ENCODE assay signal across 15 mouse cellular contexts in the genomic region with DNA sequence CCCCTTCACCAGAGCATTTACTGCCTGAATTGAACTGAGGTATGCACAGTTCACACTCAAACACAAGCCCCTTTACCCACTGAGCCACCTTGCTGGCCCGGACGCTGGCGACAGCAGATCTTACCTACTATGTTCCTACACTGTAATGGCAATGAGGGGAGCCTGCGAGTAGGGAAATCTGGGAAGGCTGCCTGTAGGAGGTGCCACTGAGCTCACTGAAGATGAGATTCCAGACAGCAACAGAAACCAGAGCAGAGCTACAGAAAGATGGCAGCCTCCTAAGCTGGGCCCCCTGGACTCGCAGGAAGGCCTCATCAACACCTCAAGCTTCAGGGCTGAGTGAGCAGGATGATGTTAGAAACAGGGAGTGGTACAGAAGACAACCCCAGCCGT. TPM values are rescaled to one million over a fixed set of nuclear protein-coding genes. Genes with fewer than 3 reads are reported as not detected.
DNase-seq lines count a peak whose midpoint lies in the region; ATAC-seq and TF ChIP-seq lines count a peak whose summit lies in the region.
"Had no signal": no experiment of that assay in that cellular context is flagged by ENCODE, and none has a peak within 500 bp of the region (broad histone marks: within the 10 kb centered on the region; RNA-seq: fewer than 3 reads in every experiment).

No protein-coding gene starts in this region.

- H3K79me2 ChIP-seq in MEL (ENCODE audit: control insufficient read depth, insufficient read depth, low read length, poor library complexity) = peaks cover 2% of the 10 kb centered on the region; the same call in 1 of the 2 replicates

- no peak for ATAC-seq in kidney, embryonic 15.5 days (replicated peaks; ENCODE audit: low FRiP score)
- no peak for ATAC-seq in hindbrain, embryonic 14.5 days (ENCODE audit: low FRiP score)
- ATAC-seq: Patski had no signal

- no peaks in the 10 kb centered on the region for H3K9me3 ChIP-seq in kidney, embryonic 15.5 days (replicated peaks)
- H3K9me3 ChIP-seq in MEL (replicated peaks; ENCODE audit: insufficient read depth, low read length) = no peaks in the 10 kb centered on the region
- H3K9me3 ChIP-seq in hindbrain, embryonic 14.5 days (ENCODE audit: control insufficient read depth, low read length) = no peaks in the 10 kb centered on the region
- H3K9me3 ChIP-seq: neural tube, embryonic 15.5 days had no signal

- DNase-seq in kidney, adult 2 months = no peak
- DNase-seq in 3T3-L1 (ENCODE audit: low read depth, low spot score) (peak; percentile 27), MEL (ENCODE audit: low read depth, low spot score) (no peak)
- no peak for DNase-seq in hindbrain, embryonic 14.5 days (ENCODE audit: low spot score)
- no peak for DNase-seq in spleen, adult 12 weeks (ENCODE audit: low spot score)
- no peak for DNase-seq in ovary, postnatal 10 days (ENCODE audit: low spot score)
- DNase-seq in left cerebral cortex, postnatal 25 days (ENCODE audit: low spot score in 2 of 2) = no peak
- DNase-seq: cerebellum, adult 9-10 months; heart, postnatal 14 days; kidney, adult 18-20 months; lung, postnatal 36 days had no signal

- no peak for TF ChIP-seq POLR2A in kidney, adult 2 months (IDR thresholded peaks at IDR 0.05; ENCODE audit: low read depth, low read length)
- TF ChIP-seq POLR2A in MEL (IDR thresholded peaks at IDR 0.05; ENCODE audit: control insufficient read depth in 1 of 2, insufficient read depth in 1 of 2, low read depth in 1 of 2, low read length in 2 of 2, poor library complexity in 1 of 2) = 0 out of 4 replicates have a peak, but pooled peaks of 1 of the 2 experiments have one; percentile 8

- H3K27me3 ChIP-seq in kidney, adult 2 months (replicated peaks; ENCODE audit: control insufficient read depth, insufficient read depth, low read length) = no peaks in the 10 kb centered on the region
- H3K27me3 ChIP-seq in kidney, embryonic 15.5 days = no peaks in the 10 kb centered on the region
- H3K27me3 ChIP-seq in MEL (ENCODE audit: control insufficient read depth in 1 of 2, insufficient read depth in 2 of 2, low read length in 2 of 2) = no peaks in the 10 kb centered on the region
- H3K27me3 ChIP-seq in hindbrain, embryonic 14.5 days (ENCODE audit: control insufficient read depth, insufficient read depth, low read length) = no peaks in the 10 kb centered on the region
- H3K27me3 ChIP-seq: neural tube, embryonic 15.5 days; Patski had no signal

- no peaks in the 10 kb centered on the region for H3K4me1 ChIP-seq in kidney, adult 2 months (ENCODE audit: control insufficient read depth, insufficient read depth, low read length)
- no peaks in the 10 kb centered on the region for H3K4me1 ChIP-seq in kidney, embryonic 15.5 days
- H3K4me1 ChIP-seq in MEL (ENCODE audit: control insufficient read depth in 1 of 2, insufficient read depth in 2 of 2, low read length in 2 of 2) = no peaks in the 10 kb centered on the region
- peaks cover 11% of the 10 kb centered on the region; the same call in 1 of the 2 replicates for H3K4me1 ChIP-seq in hindbrain, embryonic 14.5 days (replicated peaks; ENCODE audit: control insufficient read depth, insufficient read depth, low read length)

- no peak for TF ChIP-seq RAD21 in MEL (IDR thresholded peaks at IDR 0.05; ENCODE audit: low read depth, low read length)

- TF ChIP-seq CTCF in kidney, adult 2 months (conservative IDR thresholded peaks at IDR 0.05; ENCODE audit: insufficient read depth, insufficient read length, low read depth, low read length) = 0 out of 2 replicates have a peak, but pooled peaks have one; percentile 10
- peak in 2 of 3 experiments; percentile 11 to 17; a peak in 1 of 6 replicates for TF ChIP-seq CTCF in MEL (IDR thresholded peaks at IDR 0.05 in 2 of 3, conservative IDR thresholded peaks at IDR 0.05 in 1 of 3; ENCODE audit: control insufficient read depth in 1 of 3, insufficient read depth in 1 of 3, low read depth in 2 of 3, low read length in 3 of 3, poor library complexity in 1 of 3, severe bottlenecking in 1 of 3)

- H3K27ac ChIP-seq in kidney, adult 2 months (ENCODE audit: insufficient read depth, low read depth, low read length) = no peak overlapping the region
- H3K27ac ChIP-seq in kidney, embryonic 15.5 days = no peak overlapping the region
- H3K27ac ChIP-seq in MEL (ENCODE audit: control insufficient read depth, low read depth, low read length) = no peak overlapping the region
- peak overlapping the region; percentile 84 for H3K27ac ChIP-seq in hindbrain, embryonic 14.5 days

- H3K9ac ChIP-seq in kidney, embryonic 15.5 days = no peak overlapping the region
- H3K9ac ChIP-seq in MEL (ENCODE audit: control insufficient read depth, low read depth, low read length, poor library complexity, severe bottlenecking) = no peak overlapping the region
- H3K9ac ChIP-seq in hindbrain, embryonic 14.5 days = no peak overlapping the region
- H3K9ac ChIP-seq: neural tube, embryonic 15.5 days had no signal

- no peak overlapping the region for H3K4me3 ChIP-seq in kidney, adult 2 months (ENCODE audit: insufficient read depth, low read depth, low read length)
- no peak overlapping the region for H3K4me3 ChIP-seq in kidney, embryonic 15.5 days (replicated peaks)
- H3K4me3 ChIP-seq in MEL (ENCODE audit: control insufficient read depth in 1 of 2, insufficient read depth in 1 of 2, low read depth in 2 of 2, low read length in 2 of 2) = no peak overlapping the region
- H3K4me3 ChIP-seq in hindbrain, embryonic 14.5 days (replicated peaks; ENCODE audit: low read length) = no peak overlapping the region
- H3K4me3 ChIP-seq: erythroblast, embryonic 14.5 days; neural tube, embryonic 15.5 days had no signal

- no peaks in the 10 kb centered on the region; the same call in 1 of the 2 replicates for H3K36me3 ChIP-seq in kidney, adult 2 months (ENCODE audit: control insufficient read depth, insufficient read depth, low read length)
- H3K36me3 ChIP-seq in kidney, embryonic 15.5 days = peaks cover 94% of the 10 kb centered on the region
- H3K36me3 ChIP-seq in MEL (ENCODE audit: control insufficient read depth in 1 of 2, insufficient read depth in 2 of 2, low read length in 2 of 2) = peaks cover 0 to 57% of the 10 kb centered on the region in 2 experiments; a peak in 2 of 4 replicates
- peaks cover 94% of the 10 kb centered on the region for H3K36me3 ChIP-seq in hindbrain, embryonic 14.5 days (replicated peaks; ENCODE audit: control insufficient read depth, insufficient read depth)

- 90% methylated on average over 6 of the region's 6 CpGs for WGBS in kidney, adult 2 months
- WGBS in kidney, embryonic 15.5 days = 89% methylated on average over 6 of the region's 6 CpGs
- 89% methylated on average over 6 of the region's 6 CpGs for WGBS in hindbrain, embryonic 14.5 days

- intact Hi-C loops in left cerebral cortex, postnatal 25 days (cut with DNase I) = no loop called here

- no peak for TF ChIP-seq EP300 in MEL (IDR thresholded peaks at IDR 0.05; ENCODE audit: low read depth in 1 of 2, low read length in 2 of 2)

- H3K4me2 ChIP-seq in kidney, embryonic 15.5 days = no peak overlapping the region
- H3K4me2 ChIP-seq in hindbrain, embryonic 14.5 days (replicated peaks) = no peak overlapping the region
- H3K4me2 ChIP-seq: neural tube, embryonic 15.5 days had no signal

TF ChIP-seq in MEL, 35 proteins besides CTCF, POLR2A, EP300 and RAD21:
- TF ChIP-seq BHLHE40 (IDR thresholded peaks at IDR 0.05; ENCODE audit: borderline replicate concordance, low read depth, low read length) = no peak
- TF ChIP-seq GATA1 (IDR thresholded peaks at IDR 0.05; ENCODE audit: low read depth, low read length) = no peak
- no peak for TF ChIP-seq MAFK (IDR thresholded peaks at IDR 0.05; ENCODE audit: borderline replicate concordance, low read depth, low read length)
- no peak for TF ChIP-seq ZMIZ1 (IDR thresholded peaks at IDR 0.05; ENCODE audit: low read depth, low read length)

RNA-seq across cellular contexts. Expression of a gene that starts 22.0 kb away (rescaled TPM):
- 9.0 and 12.5 TPM in 2 replicates for polyA plus RNA-seq in kidney, adult 2 months (2012; rRNA removed)
- 5.0 and 5.2 TPM in 2 replicates for polyA plus RNA-seq in kidney, embryonic 15.5 days (2015; fragmentation: Nextera tagmentation; extraction: Ambion mirVana)
- 0.10 and 0.42 TPM in 2 replicates for total RNA-seq in MEL (2012; rRNA removed)
- polyA plus RNA-seq in MEL (2012; ENCODE audit: insufficient read depth in 1 of 2, insufficient read length in 2 of 2, low read depth in 1 of 2, low replicate concordance in 2 of 2, missing spikeins in 1 of 2) = under 1 TPM in 1 of 2 experiments, not detected in 1; 0.72 TPM
- 29.7 and 32.0 TPM in 2 replicates for polyA plus RNA-seq in hindbrain, embryonic 14.5 days (2014; fragmentation: Nextera tagmentation; extraction: Ambion mirVana)
- 10 to 100 TPM; 16.2 to 20.7 TPM for total RNA-seq in left cerebral cortex, postnatal 25 days (2021)

RNA-seq across cellular contexts. Expression of a gene that starts 25.7 kb away (rescaled TPM):
- 46.5 and 47.3 TPM in 2 replicates for polyA plus RNA-seq in kidney, adult 2 months (2012; rRNA removed)
- polyA plus RNA-seq in kidney, embryonic 15.5 days (2015; fragmentation: Nextera tagmentation; extraction: Ambion mirVana) = 34.8 and 37.4 TPM in 2 replicates
- total RNA-seq in MEL (2012; rRNA removed) = 16.9 and 18.2 TPM in 2 replicates
- 100 to 1,000 TPM in 1 of 2 experiments, 10 to 100 TPM in 1; 41.5 to 108 TPM for polyA plus RNA-seq in MEL (2012; ENCODE audit: insufficient read depth in 1 of 2, insufficient read length in 2 of 2, low read depth in 1 of 2, low replicate concordance in 2 of 2, missing spikeins in 1 of 2)
- polyA plus RNA-seq in hindbrain, embryonic 14.5 days (2014; fragmentation: Nextera tagmentation; extraction: Ambion mirVana) = 58.9 and 62.7 TPM in 2 replicates
- 100 to 1,000 TPM; 174 to 178 TPM for total RNA-seq in left cerebral cortex, postnatal 25 days (2021)

RNA-seq across cellular contexts. Expression of a gene that starts 26.2 kb away (rescaled TPM):
- polyA plus RNA-seq in kidney, adult 2 months (2012; rRNA removed) = 24.6 and 25.8 TPM in 2 replicates
- polyA plus RNA-seq in kidney, embryonic 15.5 days (2015; fragmentation: Nextera tagmentation; extraction: Ambion mirVana) = 99.1 and 106 TPM in 2 replicates
- 191 and 197 TPM in 2 replicates for total RNA-seq in MEL (2012; rRNA removed)
- polyA plus RNA-seq in MEL (2012; ENCODE audit: insufficient read depth in 1 of 2, insufficient read length in 2 of 2, low read depth in 1 of 2, low replicate concordance in 2 of 2, missing spikeins in 1 of 2) = 100 to 1,000 TPM in 1 of 2 experiments, not detected in 1; 281 TPM
- polyA plus RNA-seq in hindbrain, embryonic 14.5 days (2014; fragmentation: Nextera tagmentation; extraction: Ambion mirVana) = 117 and 135 TPM in 2 replicates
- 100 to 1,000 TPM; 210 to 216 TPM for total RNA-seq in left cerebral cortex, postnatal 25 days (2021)

RNA-seq across cellular contexts. Expression of a gene that starts 55.4 kb away (rescaled TPM):
- 14.2 and 14.7 TPM in 2 replicates for polyA plus RNA-seq in kidney, adult 2 months (2012; rRNA removed)
- polyA plus RNA-seq in kidney, embryonic 15.5 days (2015; fragmentation: Nextera tagmentation; extraction: Ambion mirVana) = 23.1 and 26.3 TPM in 2 replicates
- 47.4 and 56.7 TPM in 2 replicates for total RNA-seq in MEL (2012; rRNA removed)
- polyA plus RNA-seq in MEL (2012; ENCODE audit: insufficient read depth in 1 of 2, insufficient read length in 2 of 2, low read depth in 1 of 2, low replicate concordance in 2 of 2, missing spikeins in 1 of 2) = 10 to 100 TPM in 1 of 2 experiments, not detected in 1; 58.1 TPM
- 26.2 and 27.9 TPM in 2 replicates for polyA plus RNA-seq in hindbrain, embryonic 14.5 days (2014; fragmentation: Nextera tagmentation; extraction: Ambion mirVana)
- total RNA-seq in left cerebral cortex, postnatal 25 days (2021) = 10 to 100 TPM; 30.2 to 34.0 TPM
